Mouse (Mus musculus) lung, adult 2 months (tissue): Measurements from ENCODE around the gene Usp16.

ENCODE experiments used
- CTCF ChIP-seq: fragments of 200-500 bp; IDR thresholded peaks from 2 replicates; pipeline ENCODE4 v1.5.1; 2011; ENCODE audit warnings: mild to moderate bottlenecking, low read length, control low read depth; ENCODE audit not compliant: insufficient read depth
- POLR2A ChIP-seq: fragments of 200-500 bp; IDR thresholded peaks from 2 replicates; pipeline ENCODE4 v1.6.1; 2011; ENCODE audit warnings: low read depth, mild to moderate bottlenecking, control low read depth, low read length, borderline replicate concordance; ENCODE audit errors: extremely low read depth

DNA sequence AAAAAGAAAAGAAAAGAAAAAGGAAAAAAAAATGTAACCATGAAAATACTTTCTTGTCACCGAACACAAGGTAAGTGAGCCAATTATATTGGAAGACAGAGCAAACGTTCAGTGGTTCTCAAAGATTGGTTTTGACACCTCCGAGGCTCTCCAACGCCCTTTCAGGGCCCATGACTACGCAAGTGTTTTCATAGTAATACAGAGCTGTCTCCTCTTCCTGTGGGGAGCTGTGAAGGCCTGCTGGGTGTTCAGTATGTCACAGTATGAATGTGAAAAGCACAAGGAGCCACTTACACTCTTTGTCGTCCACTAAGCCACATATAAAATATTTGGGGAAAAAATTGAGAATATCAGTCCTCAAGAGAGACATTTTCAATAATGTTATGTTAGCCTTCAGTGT lies 42.7 kb downstream of the Usp16 start:
- TF ChIP-seq POLR2A = no peak
- TF ChIP-seq CTCF = no peak
